In the genomic region with DNA sequence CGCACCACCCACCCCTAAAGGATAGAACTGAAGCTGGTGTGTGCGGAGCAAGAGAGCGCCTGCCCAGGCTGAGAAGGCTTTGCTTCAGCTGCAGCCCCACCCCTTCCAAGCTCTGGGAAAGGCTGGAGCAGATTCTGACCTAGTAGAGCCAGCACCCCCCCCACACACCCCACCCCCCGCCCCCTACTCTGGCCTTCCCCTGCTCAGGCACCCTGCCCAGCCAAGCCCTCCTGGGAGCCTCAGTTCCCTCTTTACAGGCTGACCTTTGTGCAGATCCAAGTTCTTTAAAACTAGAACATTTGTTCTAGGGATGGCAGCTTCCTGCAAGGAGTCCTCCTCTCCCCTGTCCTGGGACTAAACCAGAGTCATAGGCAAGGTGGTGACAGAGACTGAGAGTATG, we compare ENCODE assay signal across 10 mouse cellular contexts. TPM values are rescaled to one million over a fixed set of nuclear protein-coding genes. Genes with fewer than 3 reads are reported as not detected.
DNase-seq lines count a peak whose midpoint lies in the region; ATAC-seq and TF ChIP-seq lines count a peak whose summit lies in the region.
"Had no signal": no experiment of that assay in that cellular context is flagged by ENCODE, and none has a peak within 500 bp of the region (broad histone marks: within the 10 kb centered on the region; RNA-seq: fewer than 3 reads in every experiment).

No protein-coding gene starts in this region.

- no peak overlapping the region for H3K4me3 ChIP-seq in forebrain, embryonic 13.5 days
- H3K4me3 ChIP-seq in forebrain, postnatal 0 days (ENCODE audit: low read depth, low read length), result no peak overlapping the region
- 0 out of 2 replicates have a peak overlapping the region, but pooled peaks have one; percentile 61 for H3K4me3 ChIP-seq in embryonic facial prominence, embryonic 12.5 days

- H3K27me3 ChIP-seq in forebrain, embryonic 13.5 days, result peaks cover 44% of the 10 kb centered on the region
- H3K27me3 ChIP-seq in forebrain, postnatal 0 days (ENCODE audit: insufficient read depth, low read length), result no peaks in the 10 kb centered on the region
- H3K27me3 ChIP-seq in embryonic facial prominence, embryonic 12.5 days, result peaks cover 19% of the 10 kb centered on the region; the same call in 1 of the 2 replicates

- no peak overlapping the region for H3K4me2 ChIP-seq in forebrain, embryonic 13.5 days
- no peak overlapping the region for H3K4me2 ChIP-seq in forebrain, postnatal 0 days (ENCODE audit: low read depth)
- peak overlapping the region; percentile 100; the same call in 1 of the 2 replicates for H3K4me2 ChIP-seq in embryonic facial prominence, embryonic 12.5 days (replicated peaks)

- no peak for ATAC-seq in forebrain, embryonic 13.5 days
- no peak for ATAC-seq in forebrain, postnatal 0 days
- ATAC-seq in embryonic facial prominence, embryonic 12.5 days (ENCODE audit: insufficient number of reproducible peaks, insufficient read depth, low FRiP score, low TSS enrichment), result no peak
- no peak for ATAC-seq in inflammation-experienced regulatory T-cells, adult 6 months

- intact Hi-C loops in heart, postnatal 10 days (cut with DNase I), result no loop called here

- no peaks in the 10 kb centered on the region for H3K9me3 ChIP-seq in forebrain, embryonic 13.5 days (replicated peaks)
- H3K9me3 ChIP-seq in forebrain, postnatal 0 days (ENCODE audit: low read length), result no peaks in the 10 kb centered on the region
- no peaks in the 10 kb centered on the region for H3K9me3 ChIP-seq in embryonic facial prominence, embryonic 12.5 days

- H3K36me3 ChIP-seq in forebrain, embryonic 13.5 days (ENCODE audit: poor library complexity, severe bottlenecking), result no peaks in the 10 kb centered on the region
- no peaks in the 10 kb centered on the region for H3K36me3 ChIP-seq in forebrain, postnatal 0 days (ENCODE audit: insufficient read depth)
- H3K36me3 ChIP-seq in embryonic facial prominence, embryonic 12.5 days, result 0 out of 2 replicates have a peak, but pooled peaks cover under 1% of the 10 kb centered on the region

- TF ChIP-seq CTCF in forebrain, postnatal 0 days (IDR thresholded peaks at IDR 0.05; ENCODE audit: low read depth), result no peak

- WGBS in forebrain, embryonic 13.5 days, result 47% methylated on average over 4 of the region's 4 CpGs
- 40% methylated on average over 4 of the region's 4 CpGs for WGBS in forebrain, postnatal 0 days
- WGBS in embryonic facial prominence, embryonic 12.5 days, result 44% methylated on average over 3 of the region's 4 CpGs

- 0 out of 2 replicates have a peak overlapping the region, but pooled peaks have one; percentile 5 for H3K9ac ChIP-seq in forebrain, embryonic 13.5 days
- no peak overlapping the region for H3K9ac ChIP-seq in forebrain, postnatal 0 days
- no peak overlapping the region for H3K9ac ChIP-seq in embryonic facial prominence, embryonic 12.5 days
- H3K9ac ChIP-seq: liver, embryonic 14.5 days had no signal

- peaks cover 32% of the 10 kb centered on the region for H3K4me1 ChIP-seq in forebrain, embryonic 13.5 days
- peaks cover 8% of the 10 kb centered on the region for H3K4me1 ChIP-seq in forebrain, postnatal 0 days (ENCODE audit: insufficient read depth)
- peaks cover 31% of the 10 kb centered on the region for H3K4me1 ChIP-seq in embryonic facial prominence, embryonic 12.5 days

- no peak overlapping the region for H3K27ac ChIP-seq in forebrain, embryonic 13.5 days
- no peak overlapping the region for H3K27ac ChIP-seq in forebrain, postnatal 0 days (ENCODE audit: low read depth, low read length)
- H3K27ac ChIP-seq in embryonic facial prominence, embryonic 12.5 days, result no peak overlapping the region
- H3K27ac ChIP-seq: liver, embryonic 14.5 days had no signal

- DNase-seq in forebrain, postnatal 0 days, result no peak
- peak; percentile 72 to 74 for DNase-seq in heart, postnatal 10 days
- DNase-seq in kidney, postnatal 4 days, result peak; percentile 59 to 68
- DNase-seq in frontal cortex, postnatal 10 days (ENCODE audit: low spot score in 2 of 2), result no peak
- no peak for DNase-seq in layer of hippocampus, postnatal 36 days

RNA-seq across cellular contexts. Expression of a gene that starts 1.8 kb away (rescaled TPM):
- 4.5 and 6.0 TPM in 2 replicates for polyA plus RNA-seq in forebrain, embryonic 13.5 days (2015; fragmentation: Nextera tagmentation; extraction: Ambion mirVana)
- total RNA-seq in forebrain, postnatal 0 days (2014; rRNA removed), result 7.8 and 22.8 TPM in 2 replicates
- 1.5 and 2.5 TPM in 2 replicates for polyA plus RNA-seq in forebrain, postnatal 0 days (2015; fragmentation: Nextera tagmentation; extraction: Ambion mirVana)
- polyA plus RNA-seq in embryonic facial prominence, embryonic 12.5 days (2016; fragmentation: Nextera tagmentation; extraction: Ambion mirVana), result 10.7 and 11.4 TPM in 2 replicates
- total RNA-seq in heart, postnatal 10 days (2021), result 10 to 100 TPM; 22.7 to 25.7 TPM
- polyA plus RNA-seq in inflammation-experienced regulatory T-cells, adult 6 months (2017; shearing (Covaris generic)), result not detected
- total RNA-seq in layer of hippocampus, postnatal 36 days (2021), result 10 to 100 TPM; 10.9 to 11.1 TPM

RNA-seq across cellular contexts. Expression of a gene that starts 10.6 kb away (rescaled TPM):
- 9.3 and 12.6 TPM in 2 replicates for polyA plus RNA-seq in forebrain, embryonic 13.5 days (2015; fragmentation: Nextera tagmentation; extraction: Ambion mirVana)
- 4.1 and 7.8 TPM in 2 replicates for total RNA-seq in forebrain, postnatal 0 days (2014; rRNA removed)
- polyA plus RNA-seq in forebrain, postnatal 0 days (2015; fragmentation: Nextera tagmentation; extraction: Ambion mirVana), result 3.5 and 3.9 TPM in 2 replicates
- polyA plus RNA-seq in embryonic facial prominence, embryonic 12.5 days (2016; fragmentation: Nextera tagmentation; extraction: Ambion mirVana), result 34.2 and 36.1 TPM in 2 replicates
- total RNA-seq in heart, postnatal 10 days (2021), result 100 to 1,000 TPM; 135 to 144 TPM
- not detected for polyA plus RNA-seq in inflammation-experienced regulatory T-cells, adult 6 months (2017; shearing (Covaris generic))
- 1 to 10 TPM; 1.8 TPM for total RNA-seq in layer of hippocampus, postnatal 36 days (2021)

RNA-seq across cellular contexts. Expression of a gene that starts 15.6 kb away (rescaled TPM):
- polyA plus RNA-seq in forebrain, embryonic 13.5 days (2015; fragmentation: Nextera tagmentation; extraction: Ambion mirVana), result 1,467 and 1,510 TPM in 2 replicates
- total RNA-seq in forebrain, postnatal 0 days (2014; rRNA removed), result 489 and 520 TPM in 2 replicates
- polyA plus RNA-seq in forebrain, postnatal 0 days (2015; fragmentation: Nextera tagmentation; extraction: Ambion mirVana), result 1,306 and 1,372 TPM in 2 replicates
- polyA plus RNA-seq in embryonic facial prominence, embryonic 12.5 days (2016; fragmentation: Nextera tagmentation; extraction: Ambion mirVana), result 1,661 and 1,669 TPM in 2 replicates
- 100 to 1,000 TPM; 488 to 490 TPM for total RNA-seq in heart, postnatal 10 days (2021)
- 1,000 to 10,000 TPM; 1,103 to 1,192 (median 1,160) TPM for polyA plus RNA-seq in inflammation-experienced regulatory T-cells, adult 6 months (2017; shearing (Covaris generic))
- total RNA-seq in layer of hippocampus, postnatal 36 days (2021), result 100 to 1,000 TPM; 416 to 445 TPM

RNA-seq across cellular contexts. Expression of a gene that starts 23.7 kb away (rescaled TPM):
- 90.1 and 93.2 TPM in 2 replicates for polyA plus RNA-seq in forebrain, embryonic 13.5 days (2015; fragmentation: Nextera tagmentation; extraction: Ambion mirVana)
- total RNA-seq in forebrain, postnatal 0 days (2014; rRNA removed), result 44.4 and 48.0 TPM in 2 replicates
- 64.9 and 67.1 TPM in 2 replicates for polyA plus RNA-seq in forebrain, postnatal 0 days (2015; fragmentation: Nextera tagmentation; extraction: Ambion mirVana)
- polyA plus RNA-seq in embryonic facial prominence, embryonic 12.5 days (2016; fragmentation: Nextera tagmentation; extraction: Ambion mirVana), result 84.8 and 92.0 TPM in 2 replicates
- total RNA-seq in heart, postnatal 10 days (2021), result 10 to 100 TPM; 29.4 to 30.5 TPM
- polyA plus RNA-seq in inflammation-experienced regulatory T-cells, adult 6 months (2017; shearing (Covaris generic)), result 100 to 1,000 TPM in 2 of 3 experiments, 10 to 100 TPM in 1; 91.9 to 128 (median 122) TPM
- total RNA-seq in layer of hippocampus, postnatal 36 days (2021), result 10 to 100 TPM; 31.9 to 38.2 TPM

RNA-seq across cellular contexts. Expression of a gene that starts 27.2 kb away (rescaled TPM):
- polyA plus RNA-seq in forebrain, embryonic 13.5 days (2015; fragmentation: Nextera tagmentation; extraction: Ambion mirVana), result 0.59 and 1.4 TPM in 2 replicates
- not detected in 2 replicates for total RNA-seq in forebrain, postnatal 0 days (2014; rRNA removed)
- polyA plus RNA-seq in forebrain, postnatal 0 days (2015; fragmentation: Nextera tagmentation; extraction: Ambion mirVana), result 0.34 and 0.42 TPM in 2 replicates
- 29.6 and 32.2 TPM in 2 replicates for polyA plus RNA-seq in embryonic facial prominence, embryonic 12.5 days (2016; fragmentation: Nextera tagmentation; extraction: Ambion mirVana)
- not detected for total RNA-seq in heart, postnatal 10 days (2021)
- polyA plus RNA-seq in inflammation-experienced regulatory T-cells, adult 6 months (2017; shearing (Covaris generic)), result 1 to 10 TPM in 1 of 3 experiments, not detected in 2; 1.1 TPM
- not detected for total RNA-seq in layer of hippocampus, postnatal 36 days (2021)
- polyA plus RNA-seq: cortical plate, adult 2 months had no signal

Comparison
In these comparisons a context has a peak if more than half of its experiments do, and no peak if none do; other contexts are left out.
1. DNase-seq: peak in heart, postnatal 10 days (2 of 2) and kidney, postnatal 4 days (2 of 2); none in forebrain, postnatal 0 days (single experiment), frontal cortex, postnatal 10 days (0 of 2) and layer of hippocampus, postnatal 36 days (0 of 2).